Mouse (Mus musculus): ENCODE data around the gene Chd2. TPM values are rescaled to one million over a fixed set of nuclear protein-coding genes. Genes with fewer than 3 reads are reported as not detected.
A peak's percentile ranks its signal among the peaks of the same experiment; 100 is the strongest.

Gene Chd2
- polyA plus RNA-seq, 1 experiment from 2014 or later, result 47.8 TPM

- no peak overlapping the region for H3K4me2 ChIP-seq (ENCODE audit: low read depth, low read length)
- H3K9ac ChIP-seq (replicated peaks; ENCODE audit: low read length), result peak overlapping the region; percentile 32; the same call in 1 of the 2 replicates
- H3K9me3 ChIP-seq (replicated peaks; ENCODE audit: control insufficient read depth, low read length), result no peaks in the 10 kb centered on the region
- ATAC-seq (replicated peaks; ENCODE audit: insufficient number of reproducible peaks, low FRiP score, low TSS enrichment, low read depth), result peak; percentile 29; the same call in 1 of the 2 replicates
- DNase-seq (ENCODE audit: low spot score), result peak; percentile 61
- H3K4me1 ChIP-seq (ENCODE audit: control insufficient read depth, insufficient read depth, low read length), result peaks cover 3% of the 10 kb centered on the region
- no peak overlapping the region for H3K4me3 ChIP-seq (ENCODE audit: low read depth, low read length)
- 45% methylated on average over 13 of the region's 13 CpGs for WGBS
- H3K36me3 ChIP-seq (replicated peaks; ENCODE audit: control insufficient read depth, insufficient read depth, low read depth, low read length), result no peaks in the 10 kb centered on the region
- H3K27ac ChIP-seq (replicated peaks; ENCODE audit: low read depth, low read length), result peak overlapping the region; percentile 65; the same call in 1 of the 2 replicates
- no peaks in the 10 kb centered on the region for H3K27me3 ChIP-seq (ENCODE audit: control insufficient read depth, insufficient read depth, low read length)
These were observed 42.7 kb upstream of the Chd2 start for GRCm38 (mm10) chr7:73584009-73584995.

GRCm38 (mm10) chr7:73583400-73583799 lies 41.8 kb upstream of the Chd2 start:
- Histone ChIP-seq H3K9ac (replicated peaks; ENCODE audit: low read length) (no peak overlapping the region), H3K27ac (replicated peaks; ENCODE audit: low read depth, low read length) (no peak overlapping the region), H3K4me2 (ENCODE audit: low read depth, low read length) (no peak overlapping the region), H3K36me3 (replicated peaks; ENCODE audit: control insufficient read depth, insufficient read depth, low read depth, low read length) (no peaks in the 10 kb centered on the region), H3K4me1 (ENCODE audit: control insufficient read depth, insufficient read depth, low read length) (peaks cover 3% of the 10 kb centered on the region), H3K4me3 (ENCODE audit: low read depth, low read length) (no peak overlapping the region), H3K9me3 (replicated peaks; ENCODE audit: control insufficient read depth, low read length) (no peaks in the 10 kb centered on the region), H3K27me3 (ENCODE audit: control insufficient read depth, insufficient read depth, low read length) (no peaks in the 10 kb centered on the region)
- 82% methylated on average over 7 of the region's 7 CpGs for WGBS
- no peak for ATAC-seq (replicated peaks; ENCODE audit: insufficient number of reproducible peaks, low FRiP score, low TSS enrichment, low read depth)
- DNase-seq (ENCODE audit: low spot score), result no peak

GRCm38 (mm10) chr7:73581836-73582375 lies 40.3 kb upstream of the Chd2 start:
- peaks cover 3% of the 10 kb centered on the region for H3K4me1 ChIP-seq (ENCODE audit: control insufficient read depth, insufficient read depth, low read length)
- WGBS, result 61% methylated on average over 6 of the region's 6 CpGs
- no peak overlapping the region for H3K9ac ChIP-seq (replicated peaks; ENCODE audit: low read length)
- H3K36me3 ChIP-seq (replicated peaks; ENCODE audit: control insufficient read depth, insufficient read depth, low read depth, low read length), result no peaks in the 10 kb centered on the region
- H3K27ac ChIP-seq (replicated peaks; ENCODE audit: low read depth, low read length), result no peak overlapping the region
- H3K4me2 ChIP-seq (ENCODE audit: low read depth, low read length), result no peak overlapping the region
- no peak overlapping the region for H3K4me3 ChIP-seq (ENCODE audit: low read depth, low read length)
- H3K9me3 ChIP-seq (replicated peaks; ENCODE audit: control insufficient read depth, low read length), result no peaks in the 10 kb centered on the region
- ATAC-seq (replicated peaks; ENCODE audit: insufficient number of reproducible peaks, low FRiP score, low TSS enrichment, low read depth) (no peak), DNase-seq (ENCODE audit: low spot score) (no peak)
- H3K27me3 ChIP-seq (ENCODE audit: control insufficient read depth, insufficient read depth, low read length), result no peaks in the 10 kb centered on the region

- no peak for ATAC-seq (replicated peaks; ENCODE audit: insufficient number of reproducible peaks, low FRiP score, low TSS enrichment, low read depth)
- Histone ChIP-seq H3K9me3 (replicated peaks; ENCODE audit: control insufficient read depth, low read length) (no peaks in the 10 kb centered on the region), H3K4me2 (ENCODE audit: low read depth, low read length) (no peak overlapping the region), H3K9ac (replicated peaks; ENCODE audit: low read length) (no peak overlapping the region), H3K4me1 (ENCODE audit: control insufficient read depth, insufficient read depth, low read length) (no peaks in the 10 kb centered on the region; the same call in 1 of the 2 replicates), H3K27me3 (ENCODE audit: control insufficient read depth, insufficient read depth, low read length) (no peaks in the 10 kb centered on the region), H3K27ac (replicated peaks; ENCODE audit: low read depth, low read length) (no peak overlapping the region), H3K4me3 (ENCODE audit: low read depth, low read length) (no peak overlapping the region), H3K36me3 (replicated peaks; ENCODE audit: control insufficient read depth, insufficient read depth, low read depth, low read length) (no peaks in the 10 kb centered on the region)
- DNase-seq (ENCODE audit: low spot score), result no peak
- 75% methylated on average over 8 of the region's 8 CpGs for WGBS
These were observed 37.6 kb upstream of the Chd2 start for GRCm38 (mm10) chr7:73579072-73579731.

GRCm38 (mm10) chr7:73577888-73578421 lies 36.3 kb upstream of the Chd2 start:
- Histone ChIP-seq H3K36me3 (replicated peaks; ENCODE audit: control insufficient read depth, insufficient read depth, low read depth, low read length) (no peaks in the 10 kb centered on the region), H3K27me3 (ENCODE audit: control insufficient read depth, insufficient read depth, low read length) (no peaks in the 10 kb centered on the region), H3K9ac (replicated peaks; ENCODE audit: low read length) (no peak overlapping the region), H3K4me3 (ENCODE audit: low read depth, low read length) (no peak overlapping the region), H3K4me2 (ENCODE audit: low read depth, low read length) (no peak overlapping the region), H3K4me1 (ENCODE audit: control insufficient read depth, insufficient read depth, low read length) (no peaks in the 10 kb centered on the region), H3K9me3 (replicated peaks; ENCODE audit: control insufficient read depth, low read length) (no peaks in the 10 kb centered on the region), H3K27ac (replicated peaks; ENCODE audit: low read depth, low read length) (no peak overlapping the region)
- WGBS, result 81% methylated on average over 6 of the region's 6 CpGs
- ATAC-seq (replicated peaks; ENCODE audit: insufficient number of reproducible peaks, low FRiP score, low TSS enrichment, low read depth), result no peak
- DNase-seq (ENCODE audit: low spot score), result no peak

GRCm38 (mm10) chr7:73576101-73576936 lies 34.7 kb upstream of the Chd2 start:
- no peak for DNase-seq (ENCODE audit: low spot score)
- no peak for ATAC-seq (replicated peaks; ENCODE audit: insufficient number of reproducible peaks, low FRiP score, low TSS enrichment, low read depth)
- H3K4me3 ChIP-seq (ENCODE audit: low read depth, low read length), result no peak overlapping the region
- H3K4me2 ChIP-seq (ENCODE audit: low read depth, low read length), result no peak overlapping the region
- H3K4me1 ChIP-seq (ENCODE audit: control insufficient read depth, insufficient read depth, low read length), result no peaks in the 10 kb centered on the region
- H3K9ac ChIP-seq (replicated peaks; ENCODE audit: low read length), result no peak overlapping the region
- no peaks in the 10 kb centered on the region for H3K36me3 ChIP-seq (replicated peaks; ENCODE audit: control insufficient read depth, insufficient read depth, low read depth, low read length)
- WGBS, result 62% methylated on average over 16 of the region's 16 CpGs
- no peaks in the 10 kb centered on the region for H3K27me3 ChIP-seq (ENCODE audit: control insufficient read depth, insufficient read depth, low read length)
- H3K27ac ChIP-seq (replicated peaks; ENCODE audit: low read depth, low read length), result no peak overlapping the region
- no peaks in the 10 kb centered on the region for H3K9me3 ChIP-seq (replicated peaks; ENCODE audit: control insufficient read depth, low read length)

GRCm38 (mm10) chr7:73575257-73575656 lies 33.6 kb upstream of the Chd2 start:
- ATAC-seq (replicated peaks; ENCODE audit: insufficient number of reproducible peaks, low FRiP score, low TSS enrichment, low read depth), result no peak
- H3K4me2 ChIP-seq (ENCODE audit: low read depth, low read length), result no peak overlapping the region

More at GRCm38 (mm10) chr7:73575257-73575656, 33.6 kb upstream of the Chd2 start:
- no peak for DNase-seq (ENCODE audit: low spot score)
- Histone ChIP-seq H3K4me3 (ENCODE audit: low read depth, low read length) (no peak overlapping the region), H3K27me3 (ENCODE audit: control insufficient read depth, insufficient read depth, low read length) (no peaks in the 10 kb centered on the region), H3K4me1 (ENCODE audit: control insufficient read depth, insufficient read depth, low read length) (no peaks in the 10 kb centered on the region), H3K36me3 (replicated peaks; ENCODE audit: control insufficient read depth, insufficient read depth, low read depth, low read length) (no peaks in the 10 kb centered on the region), H3K9me3 (replicated peaks; ENCODE audit: control insufficient read depth, low read length) (no peaks in the 10 kb centered on the region), H3K27ac (replicated peaks; ENCODE audit: low read depth, low read length) (no peak overlapping the region), H3K9ac (replicated peaks; ENCODE audit: low read length) (no peak overlapping the region)
- 56% methylated on average over 8 of the region's 8 CpGs for WGBS
